Mouse (Mus musculus): ENCODE data around the gene Hspg2.

DNA sequence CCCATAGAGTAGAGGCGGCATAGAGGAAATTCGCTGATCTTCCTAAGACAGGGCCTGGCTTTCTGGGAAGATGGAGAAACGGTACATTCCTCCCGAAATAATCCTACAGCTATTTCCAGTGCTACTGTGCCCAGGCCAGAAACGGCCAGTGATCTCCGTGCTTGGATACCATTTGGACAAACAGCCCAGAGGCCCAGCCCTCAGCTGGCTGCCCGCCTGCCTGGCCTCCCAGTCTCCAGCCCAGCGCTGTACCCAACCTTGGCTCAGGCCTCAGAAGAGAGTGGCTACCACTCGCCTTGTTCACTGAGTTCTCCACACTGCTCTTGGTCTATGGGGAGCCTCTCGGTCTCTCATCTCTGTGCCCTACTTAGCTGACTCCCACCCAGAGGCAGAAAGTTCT is 18.9 kb upstream of the Hspg2 start:
- TF ChIP-seq MEF2A (IDR thresholded peaks at IDR 0.05; ENCODE audit: borderline replicate concordance, low read depth, low read length) (no peak), EP300 (IDR thresholded peaks at IDR 0.05; ENCODE audit: low read length) (no peak), ETS1 (conservative IDR thresholded peaks at IDR 0.05; ENCODE audit: low read depth, low read length) (no peak), TBP (conservative IDR thresholded peaks at IDR 0.05; ENCODE audit: low read depth, low read length) (no peak), CTCF (conservative IDR thresholded peaks at IDR 0.05 in 1 of 2, IDR thresholded peaks at IDR 0.05 in 1 of 2; ENCODE audit: low read depth in 2 of 2, low read length in 2 of 2) (no peak)

Measured in CH12.LX (cell line).